Mouse (Mus musculus) kidney, adult 18-20 months (tissue): ENCODE measurements at regions not wholly inside any gene's neighbourhood (a gene's known extent, or its start where the extent isn't known, plus 50 kb on each side); places are given as distances from the start of the nearest gene placed in this dataset.

Experiments
- DNase-seq: peaks from one replicate; pipeline ENCODE4 v3.0.0; 2021

DNA sequence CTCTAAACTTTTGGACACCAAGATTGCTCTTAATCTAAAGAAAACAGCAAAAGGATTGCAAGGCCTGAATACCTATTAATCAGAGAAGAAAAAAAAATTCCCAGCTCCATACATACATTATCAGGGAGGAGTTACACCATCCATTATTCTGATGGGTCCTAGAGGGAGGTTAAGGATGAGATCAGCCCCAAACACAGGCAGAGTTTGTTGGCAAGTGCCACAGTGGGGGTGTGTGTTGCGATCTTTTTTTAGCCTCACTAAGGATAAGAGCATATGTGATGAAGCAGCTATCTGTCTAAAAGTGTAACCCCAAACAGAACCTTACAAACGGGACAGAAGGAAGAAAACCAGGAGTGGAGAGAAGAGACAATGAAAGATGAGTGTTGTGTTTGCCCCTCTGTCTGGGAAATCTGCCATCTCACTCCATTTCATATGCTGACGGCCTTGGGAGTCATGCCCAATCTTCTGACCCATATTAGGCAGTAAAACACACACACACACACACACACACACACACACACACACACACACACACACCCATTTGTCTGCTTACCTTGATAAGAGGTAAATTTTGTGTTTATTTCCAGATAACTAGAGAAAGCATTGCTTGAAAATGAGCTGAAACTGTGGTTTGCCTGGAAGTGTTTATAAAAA, 61.4 kb upstream of the Adamts9 start:
- DNase-seq, result no peak

DNA sequence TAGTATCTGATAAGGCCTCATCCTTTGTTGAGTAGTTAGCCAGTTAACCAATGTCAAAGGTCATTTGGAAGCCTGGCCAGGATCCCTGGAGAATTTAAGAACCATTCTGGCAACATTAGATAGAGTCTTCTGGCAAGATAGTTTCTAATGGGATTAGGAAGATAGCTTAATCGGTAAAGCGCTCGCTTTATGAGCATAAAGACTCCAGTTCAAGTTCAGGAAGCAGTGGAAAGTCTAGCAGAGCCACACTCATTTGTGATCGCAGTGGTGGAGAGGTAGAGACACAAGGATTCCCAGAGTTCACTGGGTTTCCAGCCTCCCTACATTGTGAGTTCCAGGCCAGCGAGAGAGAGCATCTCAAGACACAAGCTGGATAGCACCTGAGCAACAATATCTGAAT, 60.5 kb upstream of the Adamts9 start:
- DNase-seq, result no peak

DNA sequence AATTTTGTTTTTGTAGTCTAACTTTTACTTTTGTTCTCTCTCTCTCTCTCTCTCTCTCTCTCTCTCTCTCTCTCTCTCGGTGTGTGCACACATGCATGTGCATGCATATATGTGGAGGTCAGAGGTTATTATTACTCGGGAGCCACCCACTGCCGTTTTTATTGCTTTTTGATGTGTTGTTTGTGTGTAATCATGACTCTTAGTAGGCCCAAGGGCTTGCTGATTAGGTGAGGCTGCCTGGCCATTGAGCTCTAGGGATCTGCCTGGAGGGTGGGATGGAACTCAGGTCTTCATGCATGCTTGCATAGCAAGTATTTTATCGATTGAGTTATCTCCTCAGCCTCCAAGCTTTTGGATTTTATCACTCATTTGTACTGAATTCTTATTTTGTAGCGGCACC, 50.4 kb upstream of the Adamts9 start:
- DNase-seq, result no peak
